Mouse (Mus musculus): ENCODE results near the gene Slc8a3. TPM values are rescaled to one million over a fixed set of nuclear protein-coding genes. Genes with fewer than 3 reads are reported as not detected.

The Slc8a3 gene
- total RNA-seq, 2 experiments from 2014 or later, result 17.3 to 23.8 TPM

GRCm38 (mm10) chr12:81193968-81194367 lies 139.0 kb downstream of the Slc8a3 start:
- intact Hi-C loops (cut with DNase I), result loop anchor here (10.0 kb wide), 1 partner anchor 341 kb away; the partner anchor contains the start of genes Gm20498 and Synj2bp
- DNase-seq (ENCODE audit: low spot score in 2 of 2), result no peak

GRCm38 (mm10) chr12:81189636-81190035 lies 143.3 kb downstream of the Slc8a3 start:
- no peak for DNase-seq (ENCODE audit: low spot score in 2 of 2)
- intact Hi-C loops (cut with DNase I), result loop anchor here (10.0 kb wide), 1 partner anchor 345 kb away; the partner anchor contains the start of genes Gm20498 and Synj2bp

GRCm38 (mm10) chr12:81188996-81189395 lies 144.0 kb downstream of the Slc8a3 start:
- intact Hi-C loops (cut with DNase I), result no loop called here
- DNase-seq (ENCODE audit: low spot score in 2 of 2), result no peak

- intact Hi-C loops (cut with DNase I), result no loop called here
- no peak for DNase-seq (ENCODE audit: low spot score in 2 of 2)
Measured at GRCm38 (mm10) chr12:81188423-81188822, 144.6 kb downstream of the Slc8a3 start.

GRCm38 (mm10) chr12:81186668-81187067 lies 146.3 kb downstream of the Slc8a3 start:
- intact Hi-C loops (cut with DNase I), result loop anchor here (1.0 to 2.0 kb wide), 2 partner anchors 130 to 138 kb away; no protein-coding TSS in a partner anchor
- no peak for DNase-seq (ENCODE audit: low spot score in 2 of 2)

GRCm38 (mm10) chr12:81186081-81186480 lies 146.9 kb downstream of the Slc8a3 start:
- intact Hi-C loops (cut with DNase I), result loop anchor here (1.0 to 2.0 kb wide), 2 partner anchors 130 to 139 kb away; no protein-coding TSS in a partner anchor

GRCm38 (mm10) chr12:81184967-81185366 lies 148.0 kb downstream of the Slc8a3 start:
- DNase-seq (ENCODE audit: low spot score in 2 of 2), result no peak
- intact Hi-C loops (cut with DNase I), result no loop called here

More at GRCm38 (mm10) chr12:81186081-81186480, 146.9 kb downstream of the Slc8a3 start:
- peak; percentile 59 to 92 for DNase-seq (ENCODE audit: low spot score in 2 of 2)

- peak; percentile 37 to 54 for DNase-seq (ENCODE audit: low spot score in 2 of 2)
- intact Hi-C loops (cut with DNase I), result loop anchor here (1.0 kb wide), 1 partner anchor 200 kb away; no protein-coding TSS in a partner anchor
Measured at GRCm38 (mm10) chr12:81182073-81182472, 150.9 kb downstream of the Slc8a3 start.

- no peak for DNase-seq (ENCODE audit: low spot score in 2 of 2)
- intact Hi-C loops (cut with DNase I), result no loop called here
Measured at GRCm38 (mm10) chr12:81175252-81175651, 157.7 kb downstream of the Slc8a3 start.

- no peak for DNase-seq (ENCODE audit: low spot score in 2 of 2)
- intact Hi-C loops (cut with DNase I), result no loop called here
Measured at GRCm38 (mm10) chr12:81173893-81174292, 159.1 kb downstream of the Slc8a3 start.

GRCm38 (mm10) chr12:81173011-81173410 lies 160.0 kb downstream of the Slc8a3 start:
- DNase-seq (ENCODE audit: low spot score in 2 of 2), result no peak
- intact Hi-C loops (cut with DNase I), result no loop called here

GRCm38 (mm10) chr12:81170076-81170475 lies 162.9 kb downstream of the Slc8a3 start:
- intact Hi-C loops (cut with DNase I), result no loop called here
- DNase-seq (ENCODE audit: low spot score in 2 of 2), result no peak

GRCm38 (mm10) chr12:81168494-81168893 lies 164.5 kb downstream of the Slc8a3 start:
- no peak for DNase-seq (ENCODE audit: low spot score in 2 of 2)
- intact Hi-C loops (cut with DNase I), result no loop called here

- no peak for DNase-seq (ENCODE audit: low spot score in 2 of 2)
- intact Hi-C loops (cut with DNase I), result no loop called here
Measured at GRCm38 (mm10) chr12:81168031-81168430, 164.9 kb downstream of the Slc8a3 start.

- intact Hi-C loops (cut with DNase I), result no loop called here
- no peak for DNase-seq (ENCODE audit: low spot score in 2 of 2)
Measured at GRCm38 (mm10) chr12:81167142-81167541, 165.8 kb downstream of the Slc8a3 start.

GRCm38 (mm10) chr12:81166615-81167014 lies 166.4 kb downstream of the Slc8a3 start:
- intact Hi-C loops (cut with DNase I), result no loop called here
- DNase-seq (ENCODE audit: low spot score in 2 of 2), result no peak

- intact Hi-C loops (cut with DNase I), result no loop called here
Measured at GRCm38 (mm10) chr12:81166092-81166491, 166.9 kb downstream of the Slc8a3 start.

GRCm38 (mm10) chr12:81163566-81163965 lies 169.4 kb downstream of the Slc8a3 start:
- intact Hi-C loops (cut with DNase I), result no loop called here
- DNase-seq (ENCODE audit: low spot score in 2 of 2), result no peak

More at GRCm38 (mm10) chr12:81166092-81166491, 166.9 kb downstream of the Slc8a3 start:
- no peak for DNase-seq (ENCODE audit: low spot score in 2 of 2)

GRCm38 (mm10) chr12:81163131-81163530 lies 169.8 kb downstream of the Slc8a3 start:
- DNase-seq (ENCODE audit: low spot score in 2 of 2), result no peak
- intact Hi-C loops (cut with DNase I), result no loop called here

GRCm38 (mm10) chr12:81161282-81161681 lies 171.7 kb downstream of the Slc8a3 start:
- intact Hi-C loops (cut with DNase I), result no loop called here
- no peak for DNase-seq (ENCODE audit: low spot score in 2 of 2)

- intact Hi-C loops (cut with DNase I), result no loop called here
- DNase-seq (ENCODE audit: low spot score in 2 of 2), result no peak
Measured at GRCm38 (mm10) chr12:81160831-81161230, 172.1 kb downstream of the Slc8a3 start.

- no peak for DNase-seq (ENCODE audit: low spot score in 2 of 2)
- intact Hi-C loops (cut with DNase I), result no loop called here
Measured at GRCm38 (mm10) chr12:81160425-81160824, 172.6 kb downstream of the Slc8a3 start.

Measured in left cerebral cortex, postnatal 25 days (tissue).